Mouse (Mus musculus): ENCODE measurements around the gene Aif1. TPM values are rescaled to one million over a fixed set of nuclear protein-coding genes. Genes with fewer than 3 reads are reported as not detected.

Gene Aif1
- polyA plus RNA-seq, 3 experiments from 2014 or later = 0.79 to 5.4 (median 2.1) TPM

DNA sequence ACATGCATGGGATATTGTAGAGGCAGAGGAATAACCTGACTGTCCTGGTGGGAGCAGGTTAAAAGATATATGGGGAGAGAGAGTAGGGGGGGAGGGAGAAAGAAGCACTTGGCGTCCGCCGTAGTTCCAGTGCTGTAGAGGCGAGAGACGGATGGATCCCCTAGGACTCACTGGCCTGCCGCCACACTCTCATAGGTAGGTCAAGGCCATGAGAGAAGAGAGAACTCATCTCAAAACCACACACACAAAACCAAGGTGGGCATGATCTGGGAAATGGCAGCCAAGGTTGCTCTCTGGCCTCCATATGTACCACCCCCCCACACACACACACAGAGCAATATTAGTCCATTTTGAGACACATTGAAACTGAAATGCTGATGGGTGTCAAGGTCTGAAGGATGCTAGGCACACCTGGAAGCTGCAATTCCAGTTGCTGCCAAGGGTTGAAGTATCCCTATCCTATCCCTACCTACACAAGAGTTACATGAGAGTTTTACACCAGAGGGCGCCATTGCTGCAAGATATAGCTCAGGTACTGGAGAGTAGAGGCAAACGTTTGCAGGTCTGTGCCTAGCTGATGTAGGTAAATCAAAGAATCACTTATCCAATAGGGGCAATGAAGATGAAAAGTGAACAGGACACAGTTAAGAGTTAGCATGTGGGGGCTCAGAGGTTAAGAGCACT is 9.4 kb downstream of the Aif1 start:
- peak; percentile 15 for ATAC-seq

DNA sequence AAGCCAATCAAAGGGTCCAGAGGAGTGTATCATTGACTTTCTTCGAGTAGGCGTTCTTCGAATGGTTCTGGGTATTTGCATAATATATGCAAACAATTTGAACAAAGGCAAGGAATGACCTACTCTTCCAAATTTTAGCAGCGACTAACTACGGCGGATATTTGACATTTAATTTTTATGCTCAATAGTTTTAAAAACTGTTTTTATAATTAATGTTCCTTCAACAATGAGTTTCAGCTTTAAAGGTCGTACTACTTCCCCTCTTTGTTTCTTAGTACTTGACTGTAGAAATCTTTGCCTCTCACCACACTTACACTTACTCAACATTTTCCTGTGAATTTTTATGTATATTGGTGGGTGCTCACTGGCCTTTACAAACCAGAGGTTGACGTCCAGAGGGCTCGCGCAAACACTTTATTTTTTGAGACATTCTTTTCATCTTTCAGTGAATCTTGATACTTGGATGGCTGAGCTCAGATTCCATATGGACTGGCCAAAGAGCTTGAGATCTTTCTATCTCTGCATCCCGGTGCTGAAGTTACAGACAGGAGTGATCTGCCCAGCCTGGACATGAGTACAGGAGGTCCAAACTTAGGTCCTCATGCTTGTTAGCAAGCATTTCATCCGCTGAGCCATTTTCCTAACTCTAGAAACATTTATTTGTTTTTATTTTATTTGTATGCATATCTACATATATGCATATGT is 10.3 kb downstream of the Aif1 start:
- no peak for ATAC-seq

DNA sequence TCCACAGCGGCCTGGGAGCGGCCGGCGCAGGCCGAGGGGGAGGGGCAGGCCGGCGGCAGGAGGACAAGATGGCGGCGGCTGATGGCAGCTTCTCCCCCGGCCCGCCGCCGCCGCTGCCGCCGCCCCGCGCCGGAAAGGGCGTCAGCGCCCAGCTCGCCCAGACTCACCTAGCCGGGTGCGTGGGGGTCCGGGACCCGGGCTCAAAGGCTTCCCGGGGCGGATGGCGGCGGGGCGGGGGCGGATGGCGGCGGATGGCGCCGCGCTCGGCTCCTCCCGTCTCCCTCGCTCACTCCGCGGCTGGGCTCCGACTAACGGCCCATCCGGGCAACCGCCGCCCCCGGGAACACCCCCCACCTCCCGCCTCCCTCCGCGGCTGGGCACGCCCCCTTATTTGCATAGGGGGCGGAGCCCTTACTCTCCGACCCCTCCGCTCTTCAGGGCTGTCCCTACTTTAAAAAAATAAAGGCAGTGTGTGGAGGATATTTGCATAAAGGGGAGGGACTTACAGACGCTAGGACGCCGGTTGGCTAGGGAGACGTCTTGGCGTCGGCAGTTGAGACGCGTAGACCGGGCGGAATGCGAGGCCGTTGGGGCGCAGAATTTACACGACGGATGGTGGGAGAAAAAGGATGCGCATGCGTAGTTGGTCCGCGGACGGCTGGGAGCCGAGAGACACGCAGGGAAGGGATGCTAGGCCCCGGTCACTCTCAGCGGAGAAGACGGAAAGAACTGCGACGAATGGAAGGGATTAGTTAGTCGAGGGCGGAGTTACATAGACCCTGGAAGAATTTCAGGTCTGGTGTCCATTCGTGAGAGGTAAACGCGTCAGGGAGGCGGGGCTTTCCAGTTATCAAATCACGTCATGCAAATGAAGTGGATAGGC is 11.1 kb downstream of the Aif1 start, which contains the start of gene Prrc2a:
TSS of gene Prrc2a (minus strand) at position 330 of the 883 bp plus-strand sequence.
- ATAC-seq = peak; percentile 91

DNA sequence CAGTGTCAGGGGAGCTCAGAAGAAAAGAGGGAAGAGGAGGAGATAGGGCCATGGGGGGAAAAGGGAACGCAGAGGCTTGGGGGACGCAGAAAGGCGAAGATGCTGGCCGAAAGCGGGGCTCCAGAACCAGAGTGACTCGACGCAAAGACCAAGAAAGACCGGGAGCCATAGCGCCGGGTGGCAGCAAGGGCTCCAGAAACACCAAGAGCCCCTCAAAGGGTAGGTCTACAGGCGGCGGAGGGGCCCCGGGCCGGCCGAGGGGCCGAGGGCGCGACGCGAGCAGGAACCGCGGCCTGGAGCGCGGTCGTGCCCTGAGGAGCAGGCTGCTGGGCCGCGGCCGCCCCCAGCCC is 11.7 kb downstream of the Aif1 start:
- ATAC-seq = no peak

DNA sequence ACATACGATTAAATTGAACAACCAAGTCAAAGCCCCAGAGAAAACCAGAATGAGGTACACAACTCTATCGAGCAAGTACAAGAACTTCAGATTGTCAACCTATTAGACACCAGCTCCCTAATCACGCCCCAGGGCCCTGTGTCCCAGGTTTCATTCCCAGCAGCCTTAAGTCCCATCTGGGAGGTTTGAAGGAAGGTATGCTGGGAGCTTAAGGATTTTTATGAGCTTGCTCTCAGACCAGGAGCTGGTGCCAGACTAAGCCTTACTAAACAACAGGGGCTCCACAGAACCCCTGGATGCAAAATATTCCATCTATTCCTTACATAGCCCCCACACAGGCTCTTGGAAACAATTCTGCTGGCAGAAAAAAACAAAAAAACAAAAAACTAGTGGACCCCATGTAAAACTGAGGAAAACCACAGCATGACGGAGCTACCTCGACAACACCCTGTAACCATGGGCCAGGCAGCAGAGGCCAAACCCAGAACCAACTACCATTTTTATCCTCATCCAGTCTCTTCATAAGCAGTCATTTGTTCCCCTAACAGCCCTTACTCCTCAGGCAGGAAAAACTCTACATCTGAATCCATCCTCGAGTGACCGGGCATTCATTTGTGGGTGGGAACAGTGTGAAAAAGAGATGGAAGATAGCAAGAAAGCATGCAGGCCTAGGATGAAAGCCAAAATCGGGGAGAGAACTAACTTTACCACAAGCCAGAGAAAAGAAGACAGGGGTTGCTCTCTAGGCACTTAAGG is 12.4 kb downstream of the Aif1 start:
- ATAC-seq = no peak

DNA sequence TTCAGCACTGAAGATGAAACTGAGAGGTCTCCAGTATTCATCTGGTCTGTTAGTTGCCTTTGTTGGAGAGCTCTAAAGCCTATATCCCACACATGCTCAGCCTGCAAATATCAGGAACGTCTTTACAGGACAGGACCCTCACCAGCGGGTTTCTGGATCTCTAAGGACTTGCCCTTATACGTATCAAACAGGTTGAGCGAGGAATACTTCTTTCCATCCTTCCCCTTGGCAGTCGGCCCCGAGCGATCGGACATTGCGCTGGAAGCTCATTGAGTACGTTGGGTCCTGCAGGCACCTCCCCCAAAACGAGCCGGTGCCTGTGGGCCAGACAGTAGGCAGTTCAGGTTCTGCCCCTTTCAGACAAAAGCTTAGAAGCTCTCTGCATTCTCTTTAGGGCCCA is 13.1 kb downstream of the Aif1 start:
- no peak for ATAC-seq

DNA sequence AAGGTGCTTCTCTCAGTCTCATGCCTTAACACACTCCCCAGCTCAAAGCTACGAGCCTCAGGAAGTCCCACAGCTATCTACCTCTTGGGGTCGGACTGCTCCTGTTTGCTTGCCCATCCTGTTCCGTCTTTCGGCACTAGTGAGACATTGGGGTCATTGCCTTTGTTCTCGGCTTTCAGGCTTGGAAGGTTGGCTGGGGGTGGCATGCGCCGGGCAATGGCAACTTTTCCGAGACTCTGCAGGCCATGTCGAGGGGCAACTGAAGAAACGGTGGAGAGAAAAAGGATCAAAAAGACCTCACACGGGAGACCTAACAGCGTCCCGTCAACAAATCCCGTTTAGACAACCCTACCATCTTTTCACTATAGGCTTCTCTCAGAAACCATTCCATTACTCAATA is 13.7 kb downstream of the Aif1 start:
- ATAC-seq = no peak

DNA sequence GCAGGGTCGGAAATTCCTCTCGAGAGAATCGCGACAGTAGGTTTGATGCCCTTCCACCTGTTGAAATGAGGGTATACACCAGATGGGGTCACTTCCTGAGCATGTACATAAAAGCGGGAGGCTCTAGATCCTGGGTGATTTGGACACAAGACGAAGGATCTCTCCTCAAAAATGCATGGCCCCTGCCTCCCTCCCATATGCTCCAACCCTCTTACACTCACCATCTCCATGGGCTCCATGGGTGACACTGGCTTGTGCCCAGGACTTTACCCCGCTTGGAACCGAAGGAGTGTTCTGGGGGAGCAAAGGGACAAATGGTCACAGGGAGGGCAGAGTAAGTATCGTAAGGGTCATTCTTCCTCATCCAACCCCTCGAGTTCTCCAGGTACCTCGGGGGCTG is 14.4 kb downstream of the Aif1 start:
- ATAC-seq = no peak

DNA sequence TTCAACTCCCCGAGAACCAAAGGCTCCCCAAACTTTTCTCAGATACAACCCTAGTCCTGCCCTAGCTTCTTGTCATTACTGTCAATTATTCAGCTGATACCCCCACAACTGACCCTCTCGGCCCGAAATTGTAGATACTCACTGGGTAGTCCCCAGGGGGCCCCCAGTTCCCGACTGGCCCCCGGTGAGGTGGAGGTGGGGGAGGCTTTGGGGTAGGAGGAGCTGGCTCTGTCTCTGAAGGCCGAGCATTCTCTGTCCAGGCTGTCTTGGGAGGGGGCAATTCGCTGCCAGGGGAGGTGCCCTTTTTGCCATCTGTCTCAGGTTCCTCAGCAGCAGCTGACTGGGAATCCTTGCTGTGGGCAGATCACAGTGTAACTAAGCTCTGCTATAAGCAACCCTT is 16.2 kb downstream of the Aif1 start:
- no peak for ATAC-seq

DNA sequence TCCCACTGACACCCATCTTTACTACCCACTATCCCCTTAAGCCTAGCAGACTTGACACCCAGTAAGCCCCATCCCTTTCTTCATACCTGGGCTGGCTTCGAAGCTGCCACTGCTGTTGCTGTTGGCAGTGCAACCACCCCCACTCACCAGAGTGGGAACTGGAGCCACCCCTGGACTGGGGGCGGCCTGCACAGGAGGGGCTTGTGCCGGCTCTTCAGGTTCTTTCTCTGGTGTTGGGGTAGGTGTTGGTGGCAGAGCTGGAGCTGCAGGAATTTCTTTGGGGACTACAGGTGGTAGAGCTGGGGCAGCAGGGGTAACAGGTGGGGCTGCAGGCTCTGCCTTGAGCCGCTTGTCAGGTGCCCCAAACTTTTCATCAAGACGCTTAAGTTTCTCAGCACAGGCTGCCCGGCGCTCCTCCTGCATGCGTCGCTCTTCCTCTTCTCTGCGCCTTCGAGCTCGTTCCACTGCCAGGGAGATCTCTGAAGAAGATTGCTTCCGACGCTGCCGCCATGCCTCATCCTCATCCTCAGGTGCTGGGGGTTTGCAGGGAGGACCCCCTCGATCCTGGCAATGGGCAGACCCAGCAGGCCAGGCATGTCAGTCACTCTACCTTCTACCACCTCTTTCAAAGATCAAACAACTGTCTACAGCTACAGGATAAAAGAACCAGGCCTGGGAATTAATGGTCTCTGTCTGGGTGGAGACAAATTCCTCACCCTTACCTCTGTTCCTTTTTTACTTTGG is 16.8 kb downstream of the Aif1 start:
- no peak for ATAC-seq

DNA sequence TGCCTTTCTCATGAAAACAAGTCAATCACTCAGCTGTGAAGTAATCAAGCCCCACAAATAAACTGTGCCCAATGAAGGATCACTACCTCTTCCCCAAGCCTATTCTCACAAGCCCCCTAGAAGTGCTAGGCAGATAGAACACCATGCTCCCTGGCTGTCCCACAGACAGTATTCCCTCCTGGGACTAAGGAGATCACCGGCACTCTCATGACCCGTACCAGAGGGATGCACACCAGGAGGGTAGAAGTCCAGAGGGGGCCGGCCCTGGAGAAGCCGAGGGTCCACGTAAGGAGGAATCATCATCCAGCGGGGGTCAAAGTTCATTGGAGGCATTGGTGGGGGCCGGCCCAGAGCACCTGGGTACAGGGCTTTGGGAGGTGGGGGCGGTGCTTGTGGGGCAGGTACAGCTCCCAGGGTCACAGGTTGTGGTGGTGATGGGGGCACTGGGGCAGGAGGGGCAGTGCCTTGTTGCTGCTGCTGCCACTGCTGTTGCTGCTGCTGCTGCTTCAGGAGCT is 18.1 kb downstream of the Aif1 start:
- ATAC-seq = no peak

DNA sequence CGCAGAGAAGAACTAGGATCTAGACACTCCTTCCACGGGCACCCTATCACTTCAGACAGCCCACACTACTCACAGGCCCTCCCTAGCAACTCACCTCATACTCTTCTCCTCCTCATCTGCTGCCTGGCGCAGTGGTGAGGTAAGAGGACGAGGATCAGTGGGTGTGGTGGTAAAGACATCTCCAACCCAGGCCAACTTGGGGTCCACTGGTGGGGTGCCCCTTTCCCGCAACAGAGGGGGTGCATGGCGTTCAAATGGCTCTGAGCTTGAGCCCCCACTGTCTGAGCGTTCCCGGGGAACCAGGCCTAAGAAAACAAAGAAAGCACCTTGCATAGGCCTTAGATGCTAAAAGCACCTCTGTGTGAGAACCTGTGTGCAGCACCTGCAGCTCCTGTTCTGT is 18.6 kb downstream of the Aif1 start:
- ATAC-seq = no peak

DNA sequence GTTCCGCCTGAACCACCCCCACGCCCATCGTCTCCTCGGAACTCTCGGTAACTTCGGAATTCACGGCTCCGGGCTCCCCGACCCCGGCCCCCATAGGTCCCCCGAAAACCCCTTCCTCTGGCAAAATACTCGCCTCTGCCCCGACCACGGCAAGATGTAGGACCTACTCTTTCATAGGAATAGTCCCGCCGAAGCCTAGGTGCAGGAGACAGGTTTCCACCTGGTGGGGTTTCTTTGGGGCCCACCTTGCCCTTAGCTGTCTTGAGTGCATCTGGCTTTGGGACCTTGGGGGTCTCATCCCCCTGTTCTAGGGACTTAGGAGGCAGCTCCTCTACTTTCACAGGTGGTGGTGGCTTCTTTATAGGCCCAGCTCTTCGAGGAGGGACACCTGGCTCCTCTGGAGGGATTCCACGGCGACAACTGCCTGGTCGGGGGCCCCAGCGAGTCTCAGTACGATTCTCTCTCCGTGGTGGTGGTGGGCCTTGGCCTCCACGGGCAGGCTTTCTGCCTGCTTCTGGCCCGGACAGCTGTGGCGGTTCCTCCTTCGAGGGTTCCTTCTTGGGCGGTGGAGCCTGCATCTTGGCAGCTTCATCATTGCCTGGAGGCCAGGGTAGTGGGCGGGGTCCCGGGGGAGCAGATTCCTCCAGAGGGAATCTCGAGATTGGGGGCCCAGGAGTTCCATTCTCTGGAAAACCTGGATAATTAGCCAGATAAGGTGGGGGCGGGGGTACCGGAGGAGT is 19.2 kb downstream of the Aif1 start:
- no peak for ATAC-seq

DNA sequence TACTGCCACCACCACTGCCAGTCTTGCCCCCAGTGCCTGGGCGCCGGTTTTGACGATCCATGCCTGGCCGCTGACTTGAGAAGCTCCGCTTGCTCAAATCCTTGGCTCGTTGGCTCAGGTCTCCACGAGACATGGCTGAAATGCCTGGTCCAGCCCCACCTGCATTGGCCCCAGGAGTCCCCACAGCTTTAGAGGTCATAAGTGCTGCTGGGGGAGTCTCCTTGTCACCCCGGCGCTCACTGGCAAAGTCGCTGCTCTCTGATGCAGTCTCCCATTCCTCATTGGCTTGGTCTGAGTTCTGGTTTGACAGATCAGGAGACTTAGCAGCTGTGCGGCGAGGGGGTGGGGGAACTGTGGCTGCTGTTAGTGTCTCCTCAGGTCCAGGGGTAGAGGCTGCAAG is 20.4 kb downstream of the Aif1 start:
- no peak for ATAC-seq

DNA sequence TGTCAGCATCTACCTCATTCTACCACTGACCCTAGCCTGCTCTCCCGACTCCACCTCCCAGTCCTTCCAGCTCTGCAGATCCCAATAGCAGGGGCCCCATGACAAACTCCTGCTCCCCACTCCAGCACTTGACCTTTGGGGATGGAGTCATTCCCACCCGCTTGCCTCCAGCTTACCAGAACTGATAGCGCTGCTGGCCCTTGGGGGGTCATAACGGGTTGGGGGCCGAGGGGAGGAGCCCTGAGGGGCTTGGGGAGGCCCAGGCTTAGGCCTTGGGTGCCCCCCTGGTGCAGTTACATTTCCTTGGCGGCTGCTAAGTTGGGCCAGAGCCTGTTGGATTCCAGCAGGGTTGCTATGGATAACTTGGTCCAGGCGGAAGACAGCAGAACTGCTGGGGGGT is 21.3 kb downstream of the Aif1 start:
- ATAC-seq = no peak

DNA sequence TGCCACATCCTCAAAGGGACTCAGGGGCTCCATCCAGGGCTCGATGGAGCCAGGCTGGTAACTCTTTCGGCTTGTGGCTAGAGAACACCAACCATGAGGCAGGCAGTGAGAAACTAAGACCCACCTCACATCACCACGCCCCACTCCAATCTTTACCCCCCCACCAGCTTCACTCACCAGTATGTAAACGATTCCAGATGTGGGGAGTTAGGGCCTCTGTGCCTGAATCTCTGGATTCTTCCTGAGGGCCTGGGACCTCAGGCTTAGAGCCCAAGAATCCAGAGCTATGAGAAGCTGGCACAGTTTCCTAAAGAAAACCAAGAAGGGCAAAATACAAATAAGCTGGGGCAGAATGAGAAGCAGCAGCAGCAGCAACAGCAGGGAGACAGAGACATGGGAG is 21.9 kb downstream of the Aif1 start:
- no peak for ATAC-seq

DNA sequence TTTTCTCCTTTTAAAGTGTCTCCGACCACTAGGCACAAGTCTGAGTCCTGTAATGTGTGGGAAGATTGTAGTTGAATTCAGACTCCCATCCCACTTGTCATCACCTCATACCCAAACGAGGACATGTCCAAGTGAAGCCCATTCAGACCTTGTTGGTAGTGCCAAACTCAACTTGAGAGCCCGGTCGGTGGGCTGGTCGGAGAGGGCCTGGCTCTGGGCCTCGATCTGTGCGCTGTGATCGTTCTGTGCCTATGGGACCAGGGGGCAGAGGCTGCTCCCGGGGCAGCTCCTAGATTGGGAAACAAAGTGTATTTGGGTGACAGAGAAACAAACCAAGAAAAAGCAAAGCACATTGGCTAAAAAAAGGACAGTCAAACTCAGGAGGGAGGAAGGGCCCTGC is 22.8 kb downstream of the Aif1 start:
- ATAC-seq = no peak

DNA sequence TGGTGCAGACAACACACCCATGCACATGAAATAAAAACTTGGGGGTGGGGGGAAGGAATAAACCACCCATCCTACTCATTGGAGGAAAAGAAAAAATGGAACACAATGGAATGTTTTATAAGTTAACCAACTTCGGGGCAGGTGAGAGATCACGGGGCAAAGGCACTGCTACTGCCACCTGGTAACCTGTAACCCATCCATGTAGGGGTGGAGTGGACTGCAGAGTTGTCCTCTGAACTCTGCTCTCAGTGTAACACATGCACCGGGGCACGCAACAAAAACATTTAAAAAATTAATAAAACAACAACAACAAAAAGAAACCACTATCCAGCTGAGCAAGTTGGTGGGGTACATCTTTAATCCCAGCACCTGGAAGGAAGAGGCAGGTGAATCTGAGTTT is 23.7 kb downstream of the Aif1 start:
- ATAC-seq = no peak

DNA sequence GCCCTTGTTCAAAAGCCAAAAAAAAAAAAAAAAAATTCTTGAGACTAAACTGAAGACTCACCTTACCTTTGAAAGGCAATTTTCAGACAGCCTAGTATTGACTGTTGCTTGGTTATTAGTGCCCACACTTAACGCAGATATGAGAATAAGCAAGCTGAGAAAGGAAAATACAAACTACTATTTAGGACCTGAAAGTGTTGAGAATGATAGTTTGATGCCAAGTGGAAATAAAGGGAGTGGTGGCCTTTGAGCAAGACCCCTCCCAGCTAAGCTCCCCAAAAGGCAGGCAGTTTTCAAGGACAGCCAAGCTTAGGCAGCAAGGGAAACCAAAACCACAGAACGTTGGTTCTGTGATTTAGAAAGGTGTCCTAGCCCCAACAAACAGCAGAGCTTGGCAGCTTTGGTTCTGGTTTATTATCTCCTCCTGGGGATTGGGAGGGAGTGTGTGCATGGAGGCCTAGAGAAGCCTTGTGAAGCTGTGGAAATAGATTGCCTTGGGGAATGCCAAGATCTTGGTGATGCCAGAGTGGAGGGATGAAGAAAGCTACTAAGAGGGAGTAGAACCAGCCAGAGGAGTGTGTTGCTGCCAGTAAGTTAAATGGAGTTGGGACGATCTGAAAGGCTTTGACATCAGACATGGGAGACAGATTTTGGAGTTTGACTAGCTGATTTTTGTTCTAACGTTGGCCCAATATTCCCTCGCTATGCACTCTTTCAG is 27.8 kb downstream of the Aif1 start:
- no peak for ATAC-seq

DNA sequence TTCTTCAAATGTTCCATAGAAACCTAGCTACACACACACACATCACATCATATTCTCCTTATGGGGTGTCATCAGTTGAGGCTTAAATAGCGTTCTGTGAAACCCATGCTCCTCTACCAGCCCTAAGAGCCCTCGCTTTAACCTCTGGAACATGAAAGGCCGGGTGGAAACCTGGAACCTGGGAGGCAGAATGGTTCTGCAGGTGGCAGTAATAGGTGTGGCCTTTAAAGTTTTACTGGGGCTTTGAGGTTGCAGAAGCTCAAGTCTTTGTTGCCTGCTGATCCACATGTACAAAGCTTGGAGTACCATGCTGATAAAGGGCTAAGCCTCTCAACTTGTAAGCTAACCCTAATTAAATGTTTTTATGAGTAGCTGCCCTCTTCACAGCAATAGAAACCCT is 28.5 kb downstream of the Aif1 start:
- ATAC-seq = no peak
